Mouse (Mus musculus) liver, postnatal 0 days (tissue): ENCODE data around the gene Patl2. TPM values are rescaled to one million over a fixed set of nuclear protein-coding genes. Genes with fewer than 3 reads are reported as not detected.
A peak's percentile ranks its signal among the peaks of the same experiment; 100 is the strongest.

Source experiments
- ATAC-seq: fragments of 200-750 bp; cut with Nextera tagmentation; 2 replicates; pipeline ENCODE4 v1.8.0; 2017; ENCODE audit warnings: mild to moderate bottlenecking, moderate library complexity
- DNase-seq: peaks from one replicate; pipeline ENCODE4 v3.0.0-alpha.2; 2016
- H3K27ac ChIP-seq: fragments of 300-500 bp; sonication (generic); 2 replicates; pipeline ENCODE4 v1.5.1; 2014; ENCODE audit warnings: antibody characterized with exemption, moderate library complexity, mild to moderate bottlenecking, low read depth
- H3K27me3 ChIP-seq: fragments of 300-500 bp; sonication (generic); 2 replicates; pipeline ENCODE4 v1.6.1; 2014; ENCODE audit warnings: low read length, control low read depth, mixed read lengths; ENCODE audit not compliant: insufficient read depth
- H3K36me3 ChIP-seq: fragments of 300-500 bp; sonication (generic); replicated peaks from 2 replicates; pipeline ENCODE4 v1.6.1; 2014; ENCODE audit warnings: mild to moderate bottlenecking, control low read depth, low read length, moderate library complexity, mixed read lengths; ENCODE audit not compliant: insufficient read depth
- H3K4me1 ChIP-seq: fragments of 300-500 bp; sonication (generic); 2 replicates; pipeline ENCODE4 v1.6.1; 2014; ENCODE audit warnings: antibody characterized with exemption, mild to moderate bottlenecking, control low read depth; ENCODE audit not compliant: insufficient read depth
- H3K4me2 ChIP-seq: fragments of 300-500 bp; sonication (generic); 2 replicates; pipeline ENCODE4 v1.6.1; 2014; ENCODE audit warnings: low read depth, mild to moderate bottlenecking, low read length, moderate library complexity, mixed read lengths
- H3K4me3 ChIP-seq: fragments of 300-500 bp; sonication (generic); 2 replicates; pipeline ENCODE4 v1.5.1; 2014; ENCODE audit warnings: low read depth, low read length
- H3K9ac ChIP-seq: fragments of 300-500 bp; sonication (generic); replicated peaks from 2 replicates; pipeline ENCODE4 v1.6.1; 2014; ENCODE audit warnings: mild to moderate bottlenecking, moderate library complexity
- H3K9me3 ChIP-seq: fragments of 300-500 bp; sonication (generic); 2 replicates; pipeline ENCODE4 v1.6.1; 2016; ENCODE audit warnings: mild to moderate bottlenecking, control low read depth, low read length, mixed read lengths
- CTCF ChIP-seq: sonication (generic); IDR thresholded peaks from 2 replicates; pipeline ENCODE4 v1.5.1; 2016; ENCODE audit warnings: antibody characterized with exemption, low read depth
- EP300 ChIP-seq: IDR thresholded peaks from 2 replicates; pipeline ENCODE4 v1.6.1; 2016; ENCODE audit warnings: antibody characterized with exemption, low read depth, mild to moderate bottlenecking
- WGBS: fragments of 180-500 bp; shearing (Covaris S2); extraction: QIAGEN DNeasy Blood & Tissue Kit; methylation state at CpG from one replicate; pipeline ENCODE4 v1.1.7; 2014; ENCODE audit not compliant: insufficient replicate concordance; 5-methylcytosine and 5-hydroxymethylcytosine counted together
- polyA plus RNA-seq: library from polyadenylated mRNA; unstranded; fragments of >200 nt; fragmentation: Nextera tagmentation; extraction: Ambion mirVana; gene quantifications from 2 replicates; pipeline ENCODE4 v1.2.1, GENCODE M21; 2015

Patl2 gene
- polyA plus RNA-seq: 0.14 and 0.18 TPM in 2 replicates

DNA sequence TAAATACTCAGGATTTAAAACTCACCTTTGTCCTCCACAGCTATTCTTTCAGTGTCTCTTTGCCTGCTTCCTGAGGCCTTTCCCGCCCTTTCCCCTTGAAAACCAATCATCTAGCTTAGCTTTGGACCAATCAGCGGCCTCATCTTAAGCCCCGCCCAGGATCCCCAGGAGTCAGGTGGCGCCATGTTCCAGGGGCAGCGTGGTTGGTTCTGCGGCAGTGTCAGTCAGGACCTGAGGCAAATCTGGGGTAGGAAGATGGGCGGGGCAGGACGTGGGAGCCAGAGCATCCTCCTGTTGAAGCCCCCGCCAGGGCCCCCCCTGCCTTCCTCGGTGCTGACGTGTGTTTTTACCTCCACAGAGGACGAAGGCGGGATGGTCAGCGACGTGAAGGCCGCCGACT is at the start of gene Patl2, which contains the start of gene Terb2:
Gene Patl2 (minus strand): TSS at position 84 of the 400 bp plus-strand sequence.
Gene Terb2 (plus strand): TSS at position 167 of the 400 bp plus-strand sequence.
- Histone ChIP-seq H3K27ac (no peak within 1 kb of the TSS), H3K9me3 (no peaks in the 10 kb centered on the region), H3K4me1 (no peaks in the 10 kb centered on the region), H3K4me3 (no peak within 1 kb of the TSS), H3K27me3 (no peaks in the 10 kb centered on the region), H3K4me2 (no peak within 1 kb of the TSS), H3K9ac (no peak within 1 kb of the TSS), H3K36me3 (no peaks in the 10 kb centered on the region)
- no peak for DNase-seq
- 80% methylated on average over 17 of the region's 17 CpGs for WGBS
- ATAC-seq: no peak
- TF ChIP-seq CTCF (no peak), EP300 (no peak)

DNA sequence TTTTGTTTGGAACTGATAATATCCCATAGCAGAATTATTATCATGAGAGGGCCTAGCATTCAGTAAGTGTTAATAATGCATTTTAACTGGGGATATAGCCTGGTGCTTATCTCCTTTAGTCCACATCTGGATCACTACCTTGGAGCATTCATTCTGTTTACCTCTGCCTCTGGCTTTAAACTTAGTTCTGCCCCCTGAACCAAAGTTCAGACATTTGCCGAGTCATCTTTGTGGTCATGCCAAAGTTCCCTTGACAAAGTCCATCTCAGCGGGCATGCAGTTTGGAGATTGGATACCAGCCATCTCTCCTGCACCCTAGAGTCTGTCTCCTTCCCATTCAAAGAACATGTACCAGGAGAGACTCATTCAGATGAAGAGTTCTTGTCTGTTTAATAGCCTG is 49.4 kb upstream of the Patl2 start:
- peak; percentile 59 for DNase-seq
- peak; percentile 62 for ATAC-seq
- H3K9me3 ChIP-seq: no peaks in the 10 kb centered on the region
- H3K27ac ChIP-seq: peak overlapping the region; percentile 90
- TF ChIP-seq EP300 (peak; percentile 70), CTCF (no peak)
- H3K9ac ChIP-seq: peak overlapping the region; percentile 76
- no peaks in the 10 kb centered on the region for H3K27me3 ChIP-seq
- no peaks in the 10 kb centered on the region; the same call in 1 of the 2 replicates for H3K36me3 ChIP-seq
- H3K4me3 ChIP-seq: peak overlapping the region; percentile 71
- peaks cover 24% of the 10 kb centered on the region for H3K4me1 ChIP-seq
- peak overlapping the region; percentile 90 for H3K4me2 ChIP-seq
- WGBS: 22% methylated on average over 2 of the region's 2 CpGs

DNA sequence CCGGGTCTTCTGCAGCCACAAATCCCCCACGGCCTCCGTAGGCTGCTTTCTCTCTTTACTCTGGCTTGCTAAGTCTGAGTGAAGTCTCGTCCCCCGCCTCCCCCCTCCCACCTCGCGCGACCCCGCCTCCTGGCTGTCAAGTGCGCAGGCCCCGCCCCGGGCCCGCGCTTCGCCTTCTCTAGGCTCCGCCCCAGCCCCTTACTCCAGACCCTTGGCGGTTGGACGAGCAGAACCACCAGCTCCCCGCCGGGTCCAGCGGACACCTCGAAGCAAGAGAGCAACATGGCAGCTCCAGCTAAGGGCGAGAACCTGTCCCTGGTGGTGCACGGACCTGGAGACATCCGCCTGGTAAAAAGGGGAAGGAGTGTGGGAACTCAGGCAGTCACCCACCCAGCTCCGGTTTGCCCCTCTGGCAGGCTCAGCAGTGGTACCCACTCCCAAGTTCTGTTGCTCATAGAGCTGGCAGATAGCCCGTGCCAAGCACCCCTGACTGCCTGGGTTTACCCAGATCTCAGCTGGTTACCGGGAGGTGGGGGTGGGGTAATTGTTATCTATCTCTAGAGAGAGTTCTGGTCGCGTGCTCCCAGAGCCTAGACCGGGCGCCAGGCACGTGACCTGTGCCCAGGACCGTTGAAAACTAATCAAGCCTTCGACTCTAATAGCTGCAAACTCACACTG is 48.8 kb upstream of the Patl2 start, which contains the start of gene Sord:
Gene Sord (plus strand): TSS at position 139 of the 678 bp plus-strand sequence.
- ATAC-seq (peak; percentile 83), DNase-seq (peak; percentile 85)
- Histone ChIP-seq H3K27ac (peak within 1 kb of the TSS; percentile 90), H3K27me3 (no peaks in the 10 kb centered on the region), H3K9ac (peak within 1 kb of the TSS; percentile 76), H3K4me3 (peak within 1 kb of the TSS; percentile 71), H3K36me3 (no peaks in the 10 kb centered on the region; the same call in 1 of the 2 replicates), H3K9me3 (no peaks in the 10 kb centered on the region), H3K4me2 (peak within 1 kb of the TSS; percentile 90), H3K4me1 (peaks cover 23% of the 10 kb centered on the region)
- TF ChIP-seq CTCF (no peak), EP300 (peak; percentile 35)
- WGBS: 1% methylated on average over 34 of the region's 35 CpGs

DNA sequence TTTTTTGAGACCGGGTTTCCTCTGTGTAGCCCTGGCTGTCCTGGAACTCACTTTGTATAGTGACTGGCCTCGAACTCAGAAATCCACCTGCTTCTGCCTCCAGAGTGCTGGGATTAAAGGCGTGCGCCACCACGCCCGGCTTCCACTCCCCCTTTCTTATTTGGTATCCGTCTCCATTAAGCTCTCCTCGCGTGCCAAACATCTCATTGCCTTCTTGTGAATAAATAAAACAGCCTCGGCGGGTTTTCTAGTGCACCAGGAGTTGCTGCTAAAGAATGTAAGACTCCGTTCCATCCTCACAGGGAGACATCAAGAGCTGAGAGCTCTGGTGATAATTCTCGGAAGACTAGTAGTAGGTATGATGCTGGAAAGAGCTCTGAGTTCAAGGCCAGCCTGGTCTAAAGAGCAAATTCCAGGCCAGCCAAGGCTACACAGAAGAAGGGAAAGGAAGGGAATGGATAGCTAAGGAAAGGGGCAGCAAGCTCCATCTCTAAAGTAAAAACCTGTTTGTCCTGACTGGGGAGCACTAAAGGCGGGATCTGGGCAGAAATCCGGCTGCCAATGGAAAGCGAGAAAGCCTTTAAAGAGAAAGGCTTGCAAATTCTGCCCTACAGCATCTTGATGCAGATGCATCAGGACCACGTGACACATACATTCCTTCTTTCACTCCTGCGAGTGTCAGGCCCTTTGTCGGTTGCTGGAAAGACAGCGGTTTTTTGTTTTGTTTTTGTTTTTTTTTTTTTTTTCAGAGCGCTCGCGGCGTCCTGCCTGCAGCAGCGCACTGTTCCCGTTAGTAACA is 48.0 kb upstream of the Patl2 start:
- WGBS: 9% methylated on average over 26 of the region's 26 CpGs
- H3K9ac ChIP-seq: peak overlapping the region; percentile 76
- peak overlapping the region; percentile 90 for H3K27ac ChIP-seq
- peak; percentile 3; the same call in 1 of the 2 replicates for ATAC-seq
- DNase-seq: peak; percentile 29
- H3K36me3 ChIP-seq: no peaks in the 10 kb centered on the region; the same call in 1 of the 2 replicates
- H3K4me2 ChIP-seq: peak overlapping the region; percentile 90
- no peaks in the 10 kb centered on the region for H3K9me3 ChIP-seq
- peak overlapping the region; percentile 71 for H3K4me3 ChIP-seq
- TF ChIP-seq CTCF (no peak), EP300 (no peak)
- peaks cover 22% of the 10 kb centered on the region for H3K4me1 ChIP-seq
- no peaks in the 10 kb centered on the region for H3K27me3 ChIP-seq

DNA sequence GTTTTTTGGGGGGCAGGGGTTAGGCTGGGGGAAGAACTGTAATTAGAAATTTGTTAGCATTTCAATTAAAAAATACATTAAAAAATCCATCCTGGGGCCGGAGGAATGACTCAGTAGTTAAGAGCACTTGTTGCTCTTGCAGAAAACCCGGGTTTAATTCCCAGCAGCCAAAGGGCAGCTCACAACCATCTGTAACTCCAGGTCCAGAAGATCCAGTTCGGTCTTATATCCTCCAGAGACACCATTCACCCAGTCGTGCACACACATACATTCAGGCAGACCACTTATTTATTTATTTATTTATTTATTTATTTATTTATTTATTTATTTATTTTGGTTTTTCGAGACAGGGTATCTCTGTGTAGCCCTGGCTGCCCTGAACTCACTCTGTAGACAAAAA is 47.4 kb upstream of the Patl2 start:
- Histone ChIP-seq H3K4me2 (no peak overlapping the region), H3K4me3 (no peak overlapping the region), H3K27ac (0 out of 2 replicates have a peak overlapping the region, but pooled peaks have one; percentile 90), H3K9me3 (no peaks in the 10 kb centered on the region), H3K36me3 (no peaks in the 10 kb centered on the region; the same call in 1 of the 2 replicates), H3K27me3 (no peaks in the 10 kb centered on the region), H3K4me1 (peaks cover 22% of the 10 kb centered on the region), H3K9ac (no peak overlapping the region)
- 58% methylated on average over 5 of the region's 5 CpGs for WGBS
- ATAC-seq: no peak
- no peak for TF ChIP-seq EP300
- TF ChIP-seq CTCF: no peak
- DNase-seq: no peak

DNA sequence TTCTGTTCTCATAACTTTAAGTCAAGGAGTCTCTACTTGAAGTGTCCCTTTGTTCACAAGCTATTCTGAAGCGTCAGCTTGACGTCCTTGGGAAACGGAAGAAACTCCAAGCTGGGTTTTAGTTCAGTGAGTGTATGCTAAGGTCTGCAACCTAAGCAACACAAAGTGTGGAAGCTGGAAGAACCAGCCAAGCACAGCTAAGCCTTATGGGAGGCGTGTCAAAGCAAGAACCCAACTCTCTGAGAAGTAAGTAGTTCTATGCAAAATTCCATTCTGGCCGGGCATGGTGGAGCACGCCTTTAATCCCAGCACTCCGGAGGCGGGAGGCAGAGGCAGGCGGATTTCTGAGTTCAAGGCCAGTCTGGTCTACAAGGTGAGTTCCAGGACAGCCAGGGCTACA is 45.6 kb upstream of the Patl2 start:
- no peak for TF ChIP-seq EP300
- no peak for TF ChIP-seq CTCF
- H3K36me3 ChIP-seq: no peaks in the 10 kb centered on the region; the same call in 1 of the 2 replicates
- H3K27me3 ChIP-seq: no peaks in the 10 kb centered on the region
- H3K27ac ChIP-seq: no peak overlapping the region
- DNase-seq (no peak), ATAC-seq (no peak)
- H3K4me3 ChIP-seq: no peak overlapping the region
- H3K9me3 ChIP-seq: no peaks in the 10 kb centered on the region
- H3K9ac ChIP-seq: no peak overlapping the region
- H3K4me2 ChIP-seq: no peak overlapping the region
- H3K4me1 ChIP-seq: peaks cover 20% of the 10 kb centered on the region
- WGBS: 91% methylated on average over 9 of the region's 9 CpGs
